Mouse (Mus musculus): ENCODE data around the gene Tmem63b.

Gene Tmem63b

DNA sequence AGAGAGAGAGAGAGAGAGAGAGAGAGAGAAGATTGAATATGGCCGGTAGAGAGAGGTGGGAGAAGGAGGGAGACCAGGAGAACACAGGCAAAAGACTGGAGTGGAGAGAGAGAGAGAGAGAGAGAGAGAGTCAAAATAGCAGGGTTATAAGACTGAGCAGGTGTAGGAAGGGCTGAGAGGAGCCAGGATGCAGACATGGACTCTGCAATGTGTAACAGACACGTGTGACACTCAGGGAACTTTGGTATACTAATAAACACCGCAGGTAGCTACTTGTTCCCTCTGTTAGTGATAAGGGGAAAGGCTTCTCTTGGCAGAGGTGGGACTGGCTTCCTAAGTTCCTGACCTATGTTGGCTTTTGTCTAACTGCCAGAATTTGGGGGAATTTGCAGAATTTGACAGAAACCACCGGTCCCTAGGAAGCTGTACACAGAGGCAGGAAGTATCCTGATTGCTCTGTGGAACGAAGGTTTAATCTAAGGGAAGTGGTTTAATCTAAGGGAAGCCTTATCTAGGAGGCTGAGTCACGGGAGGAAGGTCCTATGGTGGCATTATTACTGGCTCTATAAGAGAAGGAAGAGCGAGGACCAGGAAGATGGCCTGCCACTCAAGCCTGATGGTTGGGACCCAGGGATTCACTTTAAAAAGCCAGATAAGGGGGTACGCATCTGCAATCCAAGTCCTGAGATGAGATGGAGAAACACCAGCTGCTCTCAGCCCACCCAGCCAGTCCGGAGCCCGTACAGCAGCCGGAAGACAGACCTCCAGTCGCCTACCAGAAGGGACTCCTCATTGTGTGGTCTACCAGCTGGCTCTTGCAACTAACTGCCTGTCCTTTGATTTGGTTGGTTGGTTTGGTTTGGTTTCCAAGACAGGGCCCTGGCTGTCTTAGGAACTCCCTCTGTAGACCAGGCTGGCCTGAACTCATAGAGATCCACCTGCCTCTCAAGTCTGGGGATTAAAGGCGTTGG is 57.5 kb downstream of the Tmem63b start:
- in situ Hi-C loops (cut with MboI, MseI), result loop anchor here (5.0 kb wide), 1 partner anchor 42 kb away; no protein-coding TSS in a partner anchor

DNA sequence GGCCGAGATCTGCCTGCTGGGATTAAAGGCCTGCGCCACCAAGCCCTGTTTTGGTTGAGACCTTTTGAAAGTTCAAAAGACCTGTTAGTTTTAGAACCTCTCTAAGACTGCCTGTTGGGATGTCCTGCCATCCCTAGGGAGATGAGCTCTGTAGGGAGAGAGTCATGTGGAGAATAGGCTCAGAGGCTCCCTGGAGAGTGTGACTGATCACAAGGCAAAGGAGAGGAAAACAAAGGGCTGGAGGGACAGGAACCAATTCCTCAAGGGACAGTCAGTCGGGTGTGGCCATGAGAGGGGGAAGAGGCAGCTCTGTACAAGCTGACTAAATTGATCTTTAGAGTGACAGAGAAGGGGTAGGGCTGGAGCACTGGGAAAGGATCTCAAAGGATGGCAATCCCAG is 58.5 kb downstream of the Tmem63b start:
- in situ Hi-C loops (cut with MboI, MseI), result loop anchor here (5.0 kb wide), 1 partner anchor 41 kb away; no protein-coding TSS in a partner anchor

GRCm38 (mm10) chr17:45626577-45627134 is 60.0 kb downstream of the Tmem63b start:
- in situ Hi-C loops (cut with MboI, MseI), result loop anchor here (5.0 kb wide), 1 partner anchor 39 kb away; no protein-coding TSS in a partner anchor

DNA sequence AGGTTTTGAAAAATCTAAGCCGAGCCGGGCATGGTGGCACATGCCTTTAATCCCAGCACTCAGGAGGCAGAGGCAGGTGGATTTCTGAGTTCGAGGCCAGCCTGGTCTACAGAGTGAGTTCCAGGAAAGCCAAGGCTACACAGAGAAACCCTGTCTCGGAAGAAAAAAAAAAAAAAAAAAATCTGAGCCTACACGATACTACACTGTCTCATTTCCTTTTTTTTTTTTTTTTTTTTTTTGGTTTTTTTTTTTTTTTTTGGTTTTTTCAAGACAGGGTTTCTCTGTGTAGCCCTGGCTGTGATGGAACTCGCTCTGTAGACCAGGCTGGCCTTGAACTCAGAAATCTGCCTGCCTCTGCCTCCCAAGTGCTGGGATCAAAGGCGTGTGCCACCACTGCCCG is 63.3 kb downstream of the Tmem63b start:
- in situ Hi-C loops (cut with MboI, MseI), result loop anchor here (25.0 kb wide), 1 partner anchor 1914 kb away; no protein-coding TSS in a partner anchor

GRCm38 (mm10) chr17:45619386-45620256 is 67.1 kb downstream of the Tmem63b start:
- in situ Hi-C loops (cut with MboI, MseI), result loop anchor here (25.0 kb wide), 1 partner anchor 1918 kb away; no protein-coding TSS in a partner anchor

DNA sequence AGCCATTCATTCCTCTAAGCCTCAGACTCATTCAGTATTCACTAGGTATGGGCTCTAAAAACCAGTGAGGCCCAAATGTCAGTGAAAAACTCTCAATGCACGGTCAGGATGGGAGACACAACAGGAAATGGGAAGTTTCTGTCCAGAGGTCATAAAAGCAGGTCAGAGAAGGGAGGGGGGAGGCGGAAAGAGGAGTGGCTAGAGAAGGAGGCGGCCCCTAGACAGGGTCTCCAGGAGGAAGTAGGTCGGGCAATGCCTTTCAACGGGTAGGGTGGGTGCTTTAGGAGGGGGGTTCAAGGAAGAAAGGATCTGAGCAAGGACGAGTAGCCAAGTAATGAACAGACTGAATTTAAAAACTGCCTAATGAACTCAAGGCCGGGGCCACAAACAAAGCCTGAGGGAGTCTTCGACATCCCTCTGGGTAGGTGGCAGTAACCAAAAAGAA is 67.7 kb downstream of the Tmem63b start:
- in situ Hi-C loops (cut with MboI, MseI), result loop anchor here (25.0 kb wide), 1 partner anchor 1918 kb away; no protein-coding TSS in a partner anchor

- in situ Hi-C loops (cut with MboI, MseI), result loop anchor here (25.0 kb wide), 1 partner anchor 1920 kb away; no protein-coding TSS in a partner anchor
Measured at GRCm38 (mm10) chr17:45617655-45618054, 69.0 kb downstream of the Tmem63b start.

DNA sequence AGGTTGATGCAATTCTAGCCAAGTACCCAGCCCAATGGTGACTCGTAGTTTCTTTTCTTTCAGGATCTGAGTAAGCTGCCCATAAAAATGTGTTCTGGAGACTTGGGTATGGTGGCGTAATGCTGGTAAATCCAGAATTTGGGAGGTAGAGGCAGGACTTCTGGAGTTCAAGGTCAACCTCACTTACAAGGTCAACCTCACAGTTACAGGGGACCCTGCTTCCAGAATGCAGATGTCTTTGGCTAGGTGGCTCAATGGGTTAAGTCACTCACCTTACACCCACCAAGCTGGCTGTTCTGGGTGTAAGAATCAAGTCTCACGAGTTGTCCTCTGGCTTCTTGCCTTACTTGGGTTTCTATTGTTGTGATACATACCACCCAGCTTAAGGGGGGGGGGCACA is 70.0 kb downstream of the Tmem63b start:
- in situ Hi-C loops (cut with MboI, MseI), result loop anchor here (25.0 kb wide), 1 partner anchor 1921 kb away; no protein-coding TSS in a partner anchor

GRCm38 (mm10) chr17:45616046-45616650 is 70.6 kb downstream of the Tmem63b start:
- in situ Hi-C loops (cut with MboI, MseI), result loop anchor here (25.0 kb wide), 1 partner anchor 1921 kb away; no protein-coding TSS in a partner anchor

DNA sequence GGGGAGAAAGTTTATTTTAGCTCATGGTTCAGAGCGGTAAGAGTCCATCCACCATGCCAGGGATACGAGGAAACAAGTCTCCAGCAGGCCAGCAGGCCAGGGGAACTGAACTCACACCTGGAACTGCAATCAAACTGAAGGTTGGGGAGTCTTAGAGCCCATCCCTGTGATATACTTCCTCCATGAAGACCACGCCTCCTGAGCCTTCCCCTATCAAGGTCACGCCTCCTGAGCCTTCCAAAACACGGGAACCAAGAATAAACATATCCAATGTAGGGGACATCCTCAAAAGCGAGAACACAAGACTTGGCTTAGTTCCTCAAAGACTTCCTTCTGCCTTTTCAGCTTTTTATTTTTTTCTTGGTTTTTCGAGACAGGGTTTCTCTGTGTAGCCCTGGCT is 73.8 kb downstream of the Tmem63b start:
- in situ Hi-C loops (cut with MboI, MseI), result loop anchor here (25.0 kb wide), 1 partner anchor 1924 kb away; no protein-coding TSS in a partner anchor

DNA sequence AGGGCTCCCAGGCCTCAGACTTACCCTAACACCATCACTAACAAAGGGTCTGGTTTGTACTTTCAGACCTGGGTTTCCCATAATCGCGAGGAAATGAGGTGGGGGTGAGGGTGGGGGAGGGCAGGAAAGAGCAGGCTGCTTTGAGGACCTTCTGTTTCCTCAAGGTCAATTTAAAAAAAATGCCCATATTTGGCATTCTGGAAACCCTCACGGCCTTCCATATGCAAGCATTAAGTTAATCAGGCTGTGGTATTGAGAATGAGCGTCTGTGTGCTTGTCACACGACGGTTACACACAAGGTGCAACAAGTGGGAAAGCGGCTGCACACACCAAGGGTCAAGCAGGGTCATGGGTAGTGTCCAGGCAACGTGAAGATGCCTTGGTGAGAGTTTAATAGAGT is 74.7 kb downstream of the Tmem63b start:
- in situ Hi-C loops (cut with MboI, MseI), result loop anchor here (25.0 kb wide), 1 partner anchor 1925 kb away; no protein-coding TSS in a partner anchor

Measured in regulatory T cell (primary cell).